ENCODE assay signal across 9 mouse cellular contexts in the genomic region with DNA sequence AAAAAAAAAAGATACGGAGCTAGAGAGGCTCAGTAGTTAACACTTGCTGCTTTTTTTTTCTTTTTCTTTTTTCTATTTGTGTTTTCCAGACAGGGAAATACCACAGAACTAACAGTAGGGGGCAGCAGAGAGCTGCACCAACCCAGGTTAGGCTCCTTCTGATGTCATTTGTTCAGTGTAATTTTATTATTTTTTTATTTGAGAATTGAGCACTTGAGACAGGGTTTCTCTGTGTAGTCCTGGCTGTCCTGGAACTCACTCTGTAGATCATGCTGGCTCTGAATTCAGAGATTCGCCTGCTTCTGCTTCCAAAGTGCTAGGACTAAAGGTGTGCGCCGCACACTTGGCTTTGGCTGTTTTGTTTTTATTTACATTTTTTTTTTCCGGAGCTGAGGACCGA. TPM values are rescaled to one million over a fixed set of nuclear protein-coding genes. Genes with fewer than 3 reads are reported as not detected.
DNase-seq lines count a peak whose midpoint lies in the region; ATAC-seq and TF ChIP-seq lines count a peak whose summit lies in the region.
"Had no signal": no experiment of that assay in that cellular context is flagged by ENCODE, and none has a peak within 500 bp of the region (broad histone marks: within the 10 kb centered on the region; RNA-seq: fewer than 3 reads in every experiment).

No protein-coding gene starts in this region.

- DNase-seq in adrenal gland, postnatal 14 days = peak; percentile 59
- DNase-seq in adrenal gland, adult 2 months = no peak
- DNase-seq in kidney, postnatal 0 days (ENCODE audit: low spot score) = peak; percentile 77
- DNase-seq in kidney, adult 18-20 months = no peak
- DNase-seq in G1E (ENCODE audit: low spot score) = no peak
- no peak for DNase-seq in frontal cortex, postnatal 36 days (ENCODE audit: low spot score in 2 of 2)
- DNase-seq in layer of hippocampus, adult 8-10 months (ENCODE audit: low spot score in 2 of 2) = no peak

- no peaks in the 10 kb centered on the region for H3K4me1 ChIP-seq in kidney, postnatal 0 days (replicated peaks; ENCODE audit: insufficient read depth, low read length)
- peaks cover 11% of the 10 kb centered on the region for H3K4me1 ChIP-seq in G1E (ENCODE audit: insufficient read depth, low read depth, low read length)
- peaks cover 4% of the 10 kb centered on the region for H3K4me1 ChIP-seq in forebrain, embryonic 16.5 days (replicated peaks; ENCODE audit: control insufficient read depth, insufficient read depth, low read length)

- WGBS in kidney, postnatal 0 days = 59% methylated on average over 6 of the region's 6 CpGs
- WGBS in forebrain, embryonic 16.5 days = 66% methylated on average over 6 of the region's 6 CpGs

- no peak overlapping the region for H3K4me2 ChIP-seq in kidney, postnatal 0 days (ENCODE audit: low read length)
- H3K4me2 ChIP-seq in forebrain, embryonic 16.5 days (ENCODE audit: low read length) = no peak overlapping the region

- no peak overlapping the region for H3K4me3 ChIP-seq in kidney, postnatal 0 days (replicated peaks; ENCODE audit: low read depth, low read length)
- H3K4me3 ChIP-seq in G1E (ENCODE audit: low read depth, low read length) = no peak overlapping the region
- H3K4me3 ChIP-seq in forebrain, embryonic 16.5 days (replicated peaks; ENCODE audit: low read length) = no peak overlapping the region
- H3K4me3 ChIP-seq: erythroblast, embryonic 14.5 days had no signal

- H3K9me3 ChIP-seq in kidney, postnatal 0 days (replicated peaks; ENCODE audit: low read length) = no peaks in the 10 kb centered on the region
- no peaks in the 10 kb centered on the region for H3K9me3 ChIP-seq in G1E (replicated peaks)
- no peaks in the 10 kb centered on the region for H3K9me3 ChIP-seq in forebrain, embryonic 16.5 days (ENCODE audit: control insufficient read depth, low read length)

- peak; percentile 75 for TF ChIP-seq CTCF in kidney, postnatal 0 days (IDR thresholded peaks at IDR 0.05; ENCODE audit: low read depth)
- peak; percentile 29; the same call in 1 of the 2 replicates for TF ChIP-seq CTCF in G1E (IDR thresholded peaks at IDR 0.05; ENCODE audit: low read depth, low read length)

- no peak for ATAC-seq in kidney, postnatal 0 days (replicated peaks; ENCODE audit: low FRiP score, low read depth)
- ATAC-seq in G1E (ENCODE audit: extremely low read depth, insufficient number of reproducible peaks, low FRiP score, poor library complexity, severe bottlenecking) = no peak
- peak; percentile 10; the same call in 1 of the 2 replicates for ATAC-seq in forebrain, embryonic 16.5 days

- H3K27ac ChIP-seq in kidney, postnatal 0 days = no peak overlapping the region
- no peak overlapping the region for H3K27ac ChIP-seq in forebrain, embryonic 16.5 days (ENCODE audit: low read length)

- H3K9ac ChIP-seq in kidney, postnatal 0 days (ENCODE audit: low read depth, low read length) = no peak overlapping the region
- H3K9ac ChIP-seq in forebrain, embryonic 16.5 days (replicated peaks; ENCODE audit: low read depth, low read length) = no peak overlapping the region

- no peaks in the 10 kb centered on the region for H3K36me3 ChIP-seq in kidney, postnatal 0 days (ENCODE audit: insufficient read depth, low read length)
- no peaks in the 10 kb centered on the region for H3K36me3 ChIP-seq in G1E (replicated peaks)
- H3K36me3 ChIP-seq in forebrain, embryonic 16.5 days (ENCODE audit: control insufficient read depth, insufficient read depth) = no peaks in the 10 kb centered on the region

- no peaks in the 10 kb centered on the region for H3K27me3 ChIP-seq in kidney, postnatal 0 days (ENCODE audit: insufficient read depth, low read length)
- peaks cover 39% of the 10 kb centered on the region for H3K27me3 ChIP-seq in G1E (ENCODE audit: insufficient read depth, low read length)
- no peaks in the 10 kb centered on the region for H3K27me3 ChIP-seq in forebrain, embryonic 16.5 days (replicated peaks; ENCODE audit: control insufficient read depth, insufficient read depth, low read length)

RNA-seq across cellular contexts. Expression of gene Nmur1, which starts 9.7 kb away (rescaled TPM):
- total RNA-seq in adrenal gland, postnatal 14 days (2021) = not detected in 2 replicates
- not detected for total RNA-seq in adrenal gland, adult 2 months (2021)
- 0.17 and 0.18 TPM in 2 replicates for polyA plus RNA-seq in adrenal gland, adult 2 months (2012; rRNA removed)
- polyA plus RNA-seq in kidney, postnatal 0 days (2015; fragmentation: Nextera tagmentation; extraction: Ambion mirVana) = not detected in 2 replicates
- total RNA-seq in G1E (2014; fragmentation: Nextera tagmentation) = not detected in 2 replicates
- total RNA-seq in G1E (2017) = not detected in 2 replicates
- not detected in 2 replicates for polyA plus RNA-seq in G1E (2012)
- polyA plus RNA-seq in forebrain, embryonic 16.5 days (2015; fragmentation: Nextera tagmentation; extraction: Ambion mirVana) = not detected in 2 replicates
- not detected for total RNA-seq in layer of hippocampus, adult 8-10 months (2022)
- polyA plus RNA-seq: erythroblast, embryonic 14.5 days had no signal

RNA-seq across cellular contexts. Expression of gene Tex44, which starts 9.8 kb away (rescaled TPM):
- not detected in 2 replicates for total RNA-seq in adrenal gland, postnatal 14 days (2021)
- total RNA-seq in adrenal gland, adult 2 months (2021) = not detected
- not detected in 2 replicates for polyA plus RNA-seq in adrenal gland, adult 2 months (2012; rRNA removed)
- polyA plus RNA-seq in kidney, postnatal 0 days (2015; fragmentation: Nextera tagmentation; extraction: Ambion mirVana) = not detected in 2 replicates
- total RNA-seq in G1E (2014; fragmentation: Nextera tagmentation) = not detected in 2 replicates
- 0.16 and 0.17 TPM in 2 replicates for total RNA-seq in G1E (2017)
- not detected in 2 replicates for polyA plus RNA-seq in G1E (2012)
- polyA plus RNA-seq in forebrain, embryonic 16.5 days (2015; fragmentation: Nextera tagmentation; extraction: Ambion mirVana) = not detected in 2 replicates
- total RNA-seq in layer of hippocampus, adult 8-10 months (2022) = not detected
- polyA plus RNA-seq: erythroblast, embryonic 14.5 days had no signal

RNA-seq across cellular contexts. Expression of gene Ncl, which starts 57.1 kb away (rescaled TPM):
- total RNA-seq in adrenal gland, postnatal 14 days (2021) = 330 and 396 TPM in 2 replicates
- total RNA-seq in adrenal gland, adult 2 months (2021) = 100 to 1,000 TPM; 183 to 192 TPM
- polyA plus RNA-seq in adrenal gland, adult 2 months (2012; rRNA removed) = 4.8 and 8.9 TPM in 2 replicates
- 295 and 332 TPM in 2 replicates for polyA plus RNA-seq in kidney, postnatal 0 days (2015; fragmentation: Nextera tagmentation; extraction: Ambion mirVana)
- 1,241 and 1,318 TPM in 2 replicates for total RNA-seq in G1E (2014; fragmentation: Nextera tagmentation)
- total RNA-seq in G1E (2017) = 259 and 387 TPM in 2 replicates
- polyA plus RNA-seq in G1E (2012) = 2,119 and 2,262 TPM in 2 replicates
- 227 and 228 TPM in 2 replicates for polyA plus RNA-seq in forebrain, embryonic 16.5 days (2015; fragmentation: Nextera tagmentation; extraction: Ambion mirVana)
- total RNA-seq in layer of hippocampus, adult 8-10 months (2022) = 100 to 1,000 TPM; 138 to 171 (median 146) TPM

Comparison
In these comparisons a context has a peak if more than half of its experiments do, and no peak if none do; other contexts are left out.
1. DNase-seq: peak in adrenal gland, postnatal 14 days (single experiment) and kidney, postnatal 0 days (single experiment); none in adrenal gland, adult 2 months (single experiment), kidney, adult 18-20 months (single experiment), G1E (single experiment), frontal cortex, postnatal 36 days (0 of 2) and layer of hippocampus, adult 8-10 months (0 of 2).